Mouse (Mus musculus): ENCODE measurements around the gene Med12. TPM values are rescaled to one million over a fixed set of nuclear protein-coding genes. Genes with fewer than 3 reads are reported as not detected.

Gene Med12
- total and polyA plus RNA-seq, 2 experiments from 2014 or later = 18.2 to 39.5 TPM

DNA sequence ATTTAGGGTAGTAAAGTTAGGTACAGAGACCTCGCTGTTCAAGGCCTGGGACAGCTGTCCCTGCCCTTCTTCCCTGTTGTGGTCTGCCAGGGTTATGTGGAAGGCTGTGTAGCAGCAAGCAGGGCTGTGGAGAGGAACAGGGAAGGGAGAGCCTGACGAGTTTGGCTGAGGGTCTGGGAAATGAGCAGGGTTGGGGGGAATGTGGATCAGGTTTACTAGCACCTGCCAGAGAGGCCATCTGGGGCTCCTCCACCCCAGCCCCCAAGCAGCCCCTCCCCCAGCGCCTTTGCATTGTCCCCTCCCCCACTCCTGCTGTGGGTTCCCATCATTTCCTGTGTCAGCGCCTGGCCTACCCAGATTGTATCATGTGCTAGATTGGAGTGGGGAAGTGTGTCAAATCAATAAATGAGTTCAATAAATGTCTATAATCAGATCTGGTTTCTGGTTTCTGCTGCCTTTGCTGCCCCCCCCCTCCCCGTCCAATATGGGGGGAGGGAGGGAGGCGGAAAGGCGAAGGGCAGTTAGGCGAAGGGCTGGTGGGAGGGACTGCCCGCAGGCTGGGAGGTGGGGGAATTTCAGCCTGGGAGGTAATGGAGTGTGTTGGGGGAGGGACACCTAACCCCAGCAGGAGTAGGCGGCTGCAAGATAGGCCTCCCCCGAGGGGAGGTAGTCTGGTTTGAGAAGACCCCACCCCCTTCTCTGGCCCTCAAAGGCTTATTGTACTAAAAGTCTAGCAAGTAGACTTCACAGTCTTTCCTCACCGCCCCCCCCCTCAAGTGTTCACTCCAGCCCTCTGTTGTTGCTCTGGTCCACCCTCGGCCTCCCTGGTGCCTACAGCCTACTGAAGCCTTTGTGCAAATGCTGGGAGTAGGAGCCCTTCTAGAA lies 13.1 kb upstream of the Med12 start:
- 34% methylated on average over 11 of the region's 13 CpGs for WGBS
- peak; percentile 3 for DNase-seq (ENCODE audit: low spot score)

DNA sequence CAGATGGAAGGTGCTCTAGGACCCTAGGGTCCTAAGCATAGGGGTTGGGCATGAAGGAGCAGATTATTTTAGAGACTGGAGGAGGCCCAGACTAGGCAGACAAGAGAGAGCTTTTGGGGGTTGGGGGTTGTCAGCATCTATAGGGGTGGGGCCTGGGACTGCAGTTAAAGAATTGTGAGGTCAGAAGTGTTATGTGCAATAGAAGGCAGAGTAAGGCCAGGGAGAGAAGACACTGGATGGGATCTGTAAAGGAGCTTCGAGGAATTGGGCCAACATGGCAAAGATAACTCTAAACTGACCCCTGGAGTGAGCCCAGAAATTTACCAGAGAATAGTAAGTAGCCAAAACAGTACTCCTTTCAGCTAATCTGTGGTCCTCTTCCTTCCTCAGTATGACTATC lies 9.9 kb upstream of the Med12 start, which contains the start of gene Gm614:
Gene Gm614, minus strand, starts transcription at position 101 of the 400 bp plus-strand sequence.
- Histone ChIP-seq H3K27me3 (ENCODE audit: insufficient read depth, low read length) (no peaks in the 10 kb centered on the region), H3K9me3 (ENCODE audit: low read length) (no peaks in the 10 kb centered on the region), H3K9ac (replicated peaks; ENCODE audit: low read length, poor library complexity, severe bottlenecking) (no peak within 1 kb of the TSS), H3K4me2 (ENCODE audit: low read depth, low read length, poor library complexity, severe bottlenecking) (no peak within 1 kb of the TSS), H3K4me1 (ENCODE audit: insufficient read depth, low read length) (no peaks in the 10 kb centered on the region), H3K4me3 (ENCODE audit: low read depth, low read length) (no peak within 1 kb of the TSS), H3K36me3 (ENCODE audit: insufficient read depth, low read length) (no peaks in the 10 kb centered on the region), H3K27ac (ENCODE audit: low read depth, low read length) (no peak within 1 kb of the TSS)
- ATAC-seq (ENCODE audit: low FRiP score) = no peak
- DNase-seq (ENCODE audit: low spot score) = no peak
- 63% methylated on average over 1 of the region's 1 CpGs for whole genome bisulfite sequencing
- TF ChIP-seq CTCF (IDR thresholded peaks at IDR 0.05) = no peak

More for the DNA sequence above, 13.1 kb upstream of the Med12 start:
- no peak overlapping the region for H3K4me3 ChIP-seq (ENCODE audit: low read depth, low read length)
- no peaks in the 10 kb centered on the region for H3K4me1 ChIP-seq (ENCODE audit: insufficient read depth, low read length)
- TF ChIP-seq CTCF (IDR thresholded peaks at IDR 0.05) = no peak
- no peaks in the 10 kb centered on the region for H3K27me3 ChIP-seq (ENCODE audit: insufficient read depth, low read length)
- no peak overlapping the region for H3K9ac ChIP-seq (replicated peaks; ENCODE audit: low read length, poor library complexity, severe bottlenecking)
- no peak overlapping the region for H3K27ac ChIP-seq (ENCODE audit: low read depth, low read length)
- H3K36me3 ChIP-seq (ENCODE audit: insufficient read depth, low read length) = no peaks in the 10 kb centered on the region
- H3K4me2 ChIP-seq (ENCODE audit: low read depth, low read length, poor library complexity, severe bottlenecking) = no peak overlapping the region
- no peak for ATAC-seq (ENCODE audit: low FRiP score)
- H3K9me3 ChIP-seq (ENCODE audit: low read length) = no peaks in the 10 kb centered on the region

DNA sequence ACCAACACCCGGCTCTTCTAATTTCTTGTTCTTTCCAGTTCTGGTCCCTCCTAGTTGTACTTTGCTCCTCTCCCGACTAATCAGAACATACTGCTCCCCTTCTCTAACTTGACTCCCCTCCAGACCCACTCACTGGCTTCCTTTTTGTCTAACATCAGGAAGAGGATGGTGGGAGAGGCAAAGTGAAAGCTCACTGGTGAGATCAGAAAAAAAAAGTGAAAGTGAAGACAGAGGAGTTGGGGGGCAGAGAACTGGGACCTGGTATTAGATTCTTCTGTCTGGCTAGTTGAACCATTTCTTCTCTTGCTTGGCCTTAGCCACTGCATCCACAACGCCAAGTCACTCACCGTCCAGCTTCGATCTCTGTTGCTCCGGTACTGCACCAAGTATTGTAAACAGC lies 7.2 kb upstream of the Med12 start:
- ATAC-seq (ENCODE audit: low FRiP score) (no peak), DNase-seq (ENCODE audit: low spot score) (no peak)
- 97% methylated on average over 6 of the region's 6 CpGs for WGBS
- Histone ChIP-seq H3K9ac (replicated peaks; ENCODE audit: low read length, poor library complexity, severe bottlenecking) (no peak overlapping the region), H3K4me2 (ENCODE audit: low read depth, low read length, poor library complexity, severe bottlenecking) (no peak overlapping the region), H3K4me1 (ENCODE audit: insufficient read depth, low read length) (no peaks in the 10 kb centered on the region), H3K27me3 (ENCODE audit: insufficient read depth, low read length) (no peaks in the 10 kb centered on the region), H3K27ac (ENCODE audit: low read depth, low read length) (no peak overlapping the region), H3K36me3 (ENCODE audit: insufficient read depth, low read length) (no peaks in the 10 kb centered on the region), H3K9me3 (ENCODE audit: low read length) (no peaks in the 10 kb centered on the region), H3K4me3 (ENCODE audit: low read depth, low read length) (no peak overlapping the region)
- TF ChIP-seq CTCF (IDR thresholded peaks at IDR 0.05) = no peak

DNA sequence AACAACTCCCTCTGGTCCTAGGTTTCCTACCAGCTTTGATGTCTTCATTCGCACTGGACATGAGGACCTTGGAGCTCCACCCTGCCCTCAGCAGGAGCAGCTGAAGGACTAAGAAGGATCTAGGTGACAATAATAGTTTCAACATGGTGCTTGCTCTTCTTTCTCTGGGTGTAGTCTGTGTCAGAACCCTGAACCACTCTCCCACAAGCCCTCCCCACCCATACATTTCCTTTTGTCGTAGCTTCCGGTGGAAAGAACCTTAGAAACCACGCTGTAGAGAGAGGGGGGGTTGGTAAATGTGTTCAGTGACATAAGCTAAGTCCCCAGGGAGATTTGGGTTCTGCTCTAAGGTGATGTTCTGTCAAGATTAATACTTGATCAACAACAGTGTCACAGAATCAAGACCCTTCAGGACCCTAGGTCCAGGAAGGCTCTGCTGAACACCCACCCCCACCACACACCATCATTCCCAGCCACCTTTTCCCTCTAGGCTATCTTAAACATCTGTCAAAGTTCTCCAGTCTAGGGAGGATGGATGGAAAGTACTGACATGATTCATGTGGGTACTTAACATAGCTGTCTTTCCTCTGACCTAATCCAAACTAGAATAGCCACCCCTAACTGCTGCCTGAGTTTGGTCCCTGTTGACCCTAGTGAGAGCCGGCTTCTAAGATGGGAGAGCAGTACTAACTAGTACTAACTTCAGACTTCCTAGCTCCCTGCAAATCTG lies 5.6 kb upstream of the Med12 start, which contains the start of gene Il2rg:
Gene Il2rg, minus strand, starts transcription at position 231 of the 730 bp plus-strand sequence.
- H3K4me2 ChIP-seq (ENCODE audit: low read depth, low read length, poor library complexity, severe bottlenecking) = no peak within 1 kb of the TSS
- H3K27me3 ChIP-seq (ENCODE audit: insufficient read depth, low read length) = no peaks in the 10 kb centered on the region
- no peak for ATAC-seq (ENCODE audit: low FRiP score)
- H3K4me3 ChIP-seq (ENCODE audit: low read depth, low read length) = no peak within 1 kb of the TSS
- H3K9ac ChIP-seq (replicated peaks; ENCODE audit: low read length, poor library complexity, severe bottlenecking) = no peak within 1 kb of the TSS
- no peaks in the 10 kb centered on the region for H3K4me1 ChIP-seq (ENCODE audit: insufficient read depth, low read length)
- 75% methylated on average over 5 of the region's 5 CpGs for WGBS
- TF ChIP-seq CTCF (IDR thresholded peaks at IDR 0.05) = no peak
- no peaks in the 10 kb centered on the region for H3K36me3 ChIP-seq (ENCODE audit: insufficient read depth, low read length)
- H3K9me3 ChIP-seq (ENCODE audit: low read length) = no peaks in the 10 kb centered on the region
- DNase-seq (ENCODE audit: low spot score) = no peak
- no peak within 1 kb of the TSS for H3K27ac ChIP-seq (ENCODE audit: low read depth, low read length)

DNA sequence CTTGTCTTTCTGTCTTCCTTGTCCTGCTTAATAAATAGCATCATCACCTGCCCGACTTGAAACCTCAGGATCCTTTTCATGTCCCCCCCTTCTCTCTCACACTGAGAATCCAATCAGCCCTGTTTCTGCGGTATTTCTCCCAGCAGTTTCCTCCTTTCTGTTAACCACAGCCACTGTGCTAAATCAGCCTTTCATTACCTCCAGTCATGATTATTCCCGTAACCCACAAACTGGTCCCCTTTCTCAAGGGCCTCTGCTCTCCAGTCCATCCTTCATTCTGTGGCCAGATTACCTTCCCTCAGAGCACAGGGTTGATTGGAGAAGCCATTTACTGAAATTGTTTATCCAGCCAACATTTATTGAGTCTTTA lies 5.1 kb upstream of the Med12 start, which contains the start of gene Gm20489:
Gene Gm20489, minus strand, starts transcription at position 269 of the 370 bp plus-strand sequence.
- no peaks in the 10 kb centered on the region for H3K27me3 ChIP-seq (ENCODE audit: insufficient read depth, low read length)
- TF ChIP-seq CTCF (IDR thresholded peaks at IDR 0.05) = no peak
- DNase-seq (ENCODE audit: low spot score) (no peak), ATAC-seq (ENCODE audit: low FRiP score) (no peak)
- H3K4me2 ChIP-seq (ENCODE audit: low read depth, low read length, poor library complexity, severe bottlenecking) = no peak within 1 kb of the TSS
- no peaks in the 10 kb centered on the region for H3K4me1 ChIP-seq (ENCODE audit: insufficient read depth, low read length)
- no peaks in the 10 kb centered on the region for H3K36me3 ChIP-seq (ENCODE audit: insufficient read depth, low read length)
- 76% methylated on average over 3 of the region's 3 CpGs for WGBS
- no peak within 1 kb of the TSS for H3K27ac ChIP-seq (ENCODE audit: low read depth, low read length)
- no peaks in the 10 kb centered on the region for H3K9me3 ChIP-seq (ENCODE audit: low read length)
- H3K9ac ChIP-seq (replicated peaks; ENCODE audit: low read length, poor library complexity, severe bottlenecking) = no peak within 1 kb of the TSS
- no peak within 1 kb of the TSS for H3K4me3 ChIP-seq (ENCODE audit: low read depth, low read length)

All from midbrain, postnatal 0 days (tissue).